Mouse (Mus musculus): ENCODE data around the gene Mcm5. TPM values are rescaled to one million over a fixed set of nuclear protein-coding genes. Genes with fewer than 3 reads are reported as not detected.

Mcm5 gene
- total and polyA plus RNA-seq, 3 experiments: 93.3 to 302 (median 123) TPM

DNA sequence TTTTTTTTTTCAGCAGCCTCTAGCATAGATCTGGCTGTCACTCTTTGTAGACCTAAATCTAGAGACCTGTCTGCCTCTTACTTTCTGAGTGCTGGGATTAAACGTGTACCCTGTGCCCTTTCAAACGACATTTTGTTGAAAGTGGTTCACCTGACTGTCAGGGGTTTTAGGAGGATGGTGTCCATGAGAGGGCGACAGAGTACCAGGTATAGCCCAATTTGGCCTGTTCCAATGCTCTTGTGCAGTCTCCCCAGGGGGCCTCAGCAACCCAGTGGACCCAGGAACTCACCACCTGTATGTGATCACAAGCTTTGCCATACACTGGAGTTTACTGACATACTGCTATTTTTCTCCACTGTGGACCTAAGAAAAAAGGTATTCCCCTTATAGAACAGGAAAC is 23.1 kb downstream of the Mcm5 start:
- Histone ChIP-seq H3K4me1 (ENCODE audit: insufficient read depth, low read depth, low read length) (peaks cover 40% of the 10 kb centered on the region), H3K27me3 (ENCODE audit: insufficient read depth, low read length) (no peaks in the 10 kb centered on the region), H3K4me3 (ENCODE audit: low read depth, low read length) (no peak overlapping the region), H3K9me3 (replicated peaks) (no peaks in the 10 kb centered on the region), H3K36me3 (replicated peaks) (peaks cover 62% of the 10 kb centered on the region)
- TF ChIP-seq GATA2 (IDR thresholded peaks at IDR 0.05; ENCODE audit: borderline replicate concordance, low read depth, low read length): no peak
- no peak for TF ChIP-seq TAL1 (conservative IDR thresholded peaks at IDR 0.05; ENCODE audit: low read depth, low read length)
- no peak for TF ChIP-seq POLR2AphosphoS5 (IDR thresholded peaks at IDR 0.05; ENCODE audit: insufficient replicate concordance, low read depth, low read length)
- no peak for TF ChIP-seq GATA1 (IDR thresholded peaks at IDR 0.05; ENCODE audit: borderline replicate concordance, low read length)
- no peak for TF ChIP-seq CTCF (IDR thresholded peaks at IDR 0.05; ENCODE audit: low read depth, low read length)
- DNase-seq (ENCODE audit: low spot score) (no peak), ATAC-seq (ENCODE audit: extremely low read depth, insufficient number of reproducible peaks, low FRiP score, poor library complexity, severe bottlenecking) (no peak)

DNA sequence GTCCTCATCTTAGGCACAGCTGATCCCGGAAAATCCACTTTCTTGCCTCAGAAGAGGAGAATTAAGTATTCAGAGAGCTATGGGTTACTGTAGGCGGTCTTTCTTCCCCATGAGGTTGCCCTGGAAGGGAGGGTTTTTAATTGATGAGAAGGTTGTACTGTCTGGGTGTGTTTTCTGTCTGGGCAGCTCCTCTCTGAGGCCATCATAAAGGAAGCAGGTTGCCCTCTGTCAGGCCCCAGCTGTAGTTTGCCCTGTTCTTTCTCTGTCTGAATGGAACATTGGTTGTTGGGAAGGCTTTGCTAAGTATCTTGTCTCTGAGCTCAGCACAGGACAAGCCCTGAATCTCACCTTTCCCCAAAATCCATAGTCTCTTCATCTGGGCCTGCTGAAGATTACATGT is 24.0 kb downstream of the Mcm5 start:
- H3K27me3 ChIP-seq (ENCODE audit: insufficient read depth, low read length): no peaks in the 10 kb centered on the region
- no peaks in the 10 kb centered on the region for H3K9me3 ChIP-seq (replicated peaks)
- no peak overlapping the region for H3K4me3 ChIP-seq (ENCODE audit: low read depth, low read length)
- DNase-seq (ENCODE audit: low spot score) (no peak), ATAC-seq (ENCODE audit: extremely low read depth, insufficient number of reproducible peaks, low FRiP score, poor library complexity, severe bottlenecking) (no peak)
- peaks cover 36% of the 10 kb centered on the region for H3K4me1 ChIP-seq (ENCODE audit: insufficient read depth, low read depth, low read length)
- TF ChIP-seq CTCF (IDR thresholded peaks at IDR 0.05; ENCODE audit: low read depth, low read length): no peak
- TF ChIP-seq GATA2 (IDR thresholded peaks at IDR 0.05; ENCODE audit: borderline replicate concordance, low read depth, low read length): no peak
- no peak for TF ChIP-seq TAL1 (conservative IDR thresholded peaks at IDR 0.05; ENCODE audit: low read depth, low read length)
- TF ChIP-seq GATA1 (IDR thresholded peaks at IDR 0.05; ENCODE audit: borderline replicate concordance, low read length): no peak
- TF ChIP-seq POLR2AphosphoS5 (IDR thresholded peaks at IDR 0.05; ENCODE audit: insufficient replicate concordance, low read depth, low read length): no peak
- H3K36me3 ChIP-seq (replicated peaks): peaks cover 53% of the 10 kb centered on the region

DNA sequence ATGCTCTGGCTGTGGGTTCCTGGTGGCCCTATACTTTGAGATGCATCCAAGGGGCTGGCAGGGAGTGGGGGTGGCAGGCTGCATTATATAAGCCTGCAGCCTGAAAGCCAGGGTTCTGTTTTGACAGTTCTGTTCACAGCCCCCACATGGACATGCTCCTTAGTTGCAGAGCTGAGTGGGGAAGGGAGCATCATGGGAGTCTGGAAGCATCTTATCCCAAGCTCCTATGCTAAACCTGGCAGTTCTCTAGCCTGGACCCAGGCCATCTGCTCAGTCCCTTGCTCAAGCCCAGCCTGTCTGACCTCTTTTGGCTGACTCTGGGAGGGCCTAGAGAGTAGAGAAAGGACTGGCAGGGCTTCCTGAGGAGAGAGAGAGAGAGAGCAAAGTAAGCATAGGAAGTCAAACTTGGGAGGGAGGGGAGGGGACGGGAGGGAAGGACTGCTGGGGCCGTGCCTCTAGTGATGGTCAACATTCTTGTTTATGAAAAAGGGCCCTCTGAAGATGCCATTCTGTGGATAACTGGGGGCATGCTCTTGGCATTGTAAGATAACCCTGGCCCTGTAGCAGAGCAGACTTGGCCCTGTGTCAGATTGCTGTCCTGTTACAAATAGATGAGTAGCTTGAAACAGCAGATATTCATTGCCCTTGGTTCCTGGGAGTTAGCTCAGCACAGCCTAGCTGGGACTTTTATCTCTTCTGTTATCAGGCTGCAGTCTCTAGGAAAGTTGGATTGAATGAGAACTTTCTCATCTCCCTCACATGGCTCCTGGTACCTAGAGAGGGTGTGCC is 25.4 kb downstream of the Mcm5 start:
- DNase-seq (ENCODE audit: low spot score) (no peak), ATAC-seq (ENCODE audit: extremely low read depth, insufficient number of reproducible peaks, low FRiP score, poor library complexity, severe bottlenecking) (no peak)
- Histone ChIP-seq H3K36me3 (replicated peaks) (peaks cover 40% of the 10 kb centered on the region), H3K27me3 (ENCODE audit: insufficient read depth, low read length) (no peaks in the 10 kb centered on the region), H3K4me3 (ENCODE audit: low read depth, low read length) (no peak overlapping the region), H3K9me3 (replicated peaks) (no peaks in the 10 kb centered on the region), H3K4me1 (ENCODE audit: insufficient read depth, low read depth, low read length) (peaks cover 32% of the 10 kb centered on the region)
- TF ChIP-seq TAL1 (conservative IDR thresholded peaks at IDR 0.05; ENCODE audit: low read depth, low read length) (no peak), GATA2 (IDR thresholded peaks at IDR 0.05; ENCODE audit: borderline replicate concordance, low read depth, low read length) (no peak), CTCF (IDR thresholded peaks at IDR 0.05; ENCODE audit: low read depth, low read length) (no peak), GATA1 (IDR thresholded peaks at IDR 0.05; ENCODE audit: borderline replicate concordance, low read length) (no peak), POLR2AphosphoS5 (IDR thresholded peaks at IDR 0.05; ENCODE audit: insufficient replicate concordance, low read depth, low read length) (no peak)

DNA sequence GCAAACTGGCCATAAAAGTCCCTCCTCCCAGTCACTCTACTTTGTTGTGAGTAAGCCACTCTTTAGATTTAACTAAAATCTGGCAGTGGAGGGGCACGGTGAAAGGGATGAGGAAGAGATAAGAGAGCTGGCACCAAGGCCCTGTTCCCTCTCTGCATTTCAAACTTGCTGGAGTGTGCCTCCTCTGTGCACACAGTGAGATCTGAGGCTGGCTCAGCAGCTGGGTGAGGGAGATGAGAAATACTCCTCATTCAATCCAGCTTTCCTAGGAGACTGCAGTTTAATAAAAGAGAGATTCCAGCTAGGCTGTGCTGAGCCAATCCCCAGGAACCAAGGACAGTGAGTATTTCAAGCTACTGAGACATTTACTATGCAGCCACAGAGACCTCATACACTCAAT is 26.4 kb downstream of the Mcm5 start:
- Histone ChIP-seq H3K36me3 (replicated peaks) (peaks cover 30% of the 10 kb centered on the region), H3K4me3 (ENCODE audit: low read depth, low read length) (no peak overlapping the region), H3K4me1 (ENCODE audit: insufficient read depth, low read depth, low read length) (peaks cover 30% of the 10 kb centered on the region), H3K27me3 (ENCODE audit: insufficient read depth, low read length) (no peaks in the 10 kb centered on the region), H3K9me3 (replicated peaks) (no peaks in the 10 kb centered on the region)
- TF ChIP-seq TAL1 (conservative IDR thresholded peaks at IDR 0.05; ENCODE audit: low read depth, low read length): no peak
- TF ChIP-seq GATA2 (IDR thresholded peaks at IDR 0.05; ENCODE audit: borderline replicate concordance, low read depth, low read length): no peak
- TF ChIP-seq POLR2AphosphoS5 (IDR thresholded peaks at IDR 0.05; ENCODE audit: insufficient replicate concordance, low read depth, low read length): no peak
- no peak for TF ChIP-seq CTCF (IDR thresholded peaks at IDR 0.05; ENCODE audit: low read depth, low read length)
- TF ChIP-seq GATA1 (IDR thresholded peaks at IDR 0.05; ENCODE audit: borderline replicate concordance, low read length): no peak
- DNase-seq (ENCODE audit: low spot score): no peak
- ATAC-seq (ENCODE audit: extremely low read depth, insufficient number of reproducible peaks, low FRiP score, poor library complexity, severe bottlenecking): no peak

DNA sequence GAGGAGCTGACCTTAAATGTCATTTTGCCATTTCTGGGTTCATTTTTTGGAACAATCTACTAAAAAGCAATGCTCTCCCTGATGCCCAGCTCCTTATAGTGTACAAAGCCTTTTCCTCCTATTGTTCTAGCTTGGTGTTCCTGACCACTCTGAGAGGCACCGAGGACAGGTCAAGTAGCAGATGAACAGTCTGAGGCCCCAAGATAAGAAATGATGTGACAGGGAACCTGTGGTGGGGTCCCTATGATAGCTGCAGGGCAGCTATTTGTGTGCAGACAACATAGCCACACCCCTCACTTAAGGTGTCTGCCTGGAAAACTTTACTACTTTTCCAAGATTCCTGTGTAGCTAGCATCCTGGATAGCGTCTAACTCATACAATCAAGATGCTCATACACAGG is 26.9 kb downstream of the Mcm5 start:
- H3K36me3 ChIP-seq (replicated peaks): peaks cover 27% of the 10 kb centered on the region
- no peak for TF ChIP-seq GATA1 (IDR thresholded peaks at IDR 0.05; ENCODE audit: borderline replicate concordance, low read length)
- TF ChIP-seq TAL1 (conservative IDR thresholded peaks at IDR 0.05; ENCODE audit: low read depth, low read length): 0 out of 2 replicates have a peak, but pooled peaks have one; percentile 25
- H3K27me3 ChIP-seq (ENCODE audit: insufficient read depth, low read length): no peaks in the 10 kb centered on the region
- no peaks in the 10 kb centered on the region for H3K9me3 ChIP-seq (replicated peaks)
- DNase-seq (ENCODE audit: low spot score): no peak
- H3K4me1 ChIP-seq (ENCODE audit: insufficient read depth, low read depth, low read length): peaks cover 29% of the 10 kb centered on the region
- ATAC-seq (ENCODE audit: extremely low read depth, insufficient number of reproducible peaks, low FRiP score, poor library complexity, severe bottlenecking): peak; percentile 69
- H3K4me3 ChIP-seq (ENCODE audit: low read depth, low read length): no peak overlapping the region

DNA sequence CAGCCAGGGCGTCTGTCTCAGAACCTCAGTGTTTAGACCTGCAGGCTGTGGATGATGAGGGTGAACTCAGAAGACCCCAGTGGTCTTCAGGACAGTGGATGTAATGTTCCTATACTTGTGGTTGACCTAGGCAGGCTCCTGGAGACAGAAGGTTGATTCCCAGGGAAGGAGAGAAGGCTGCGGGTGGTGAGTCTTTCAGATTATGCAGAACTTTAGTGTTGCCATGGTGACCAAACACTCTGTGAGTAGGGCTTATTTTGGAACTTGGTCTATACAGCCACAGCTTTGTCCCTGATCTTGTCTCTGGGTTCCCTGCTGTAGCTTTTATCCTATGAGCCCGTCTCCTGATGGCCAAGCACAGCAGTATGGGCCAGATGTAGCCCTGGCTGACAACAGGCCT is 28.2 kb downstream of the Mcm5 start:
- DNase-seq (ENCODE audit: low spot score) (no peak), ATAC-seq (ENCODE audit: extremely low read depth, insufficient number of reproducible peaks, low FRiP score, poor library complexity, severe bottlenecking) (no peak)
- peaks cover 24% of the 10 kb centered on the region for H3K4me1 ChIP-seq (ENCODE audit: insufficient read depth, low read depth, low read length)
- H3K27me3 ChIP-seq (ENCODE audit: insufficient read depth, low read length): no peaks in the 10 kb centered on the region
- peaks cover 16% of the 10 kb centered on the region for H3K36me3 ChIP-seq (replicated peaks)
- no peak for TF ChIP-seq TAL1 (conservative IDR thresholded peaks at IDR 0.05; ENCODE audit: low read depth, low read length)
- TF ChIP-seq POLR2AphosphoS5 (IDR thresholded peaks at IDR 0.05; ENCODE audit: insufficient replicate concordance, low read depth, low read length): no peak
- TF ChIP-seq GATA1 (IDR thresholded peaks at IDR 0.05; ENCODE audit: borderline replicate concordance, low read length): no peak
- TF ChIP-seq CTCF (IDR thresholded peaks at IDR 0.05; ENCODE audit: low read depth, low read length): no peak
- no peak for TF ChIP-seq GATA2 (IDR thresholded peaks at IDR 0.05; ENCODE audit: borderline replicate concordance, low read depth, low read length)
- H3K9me3 ChIP-seq (replicated peaks): no peaks in the 10 kb centered on the region
- no peak overlapping the region for H3K4me3 ChIP-seq (ENCODE audit: low read depth, low read length)

All from G1E (cell line).